In the genomic region with DNA sequence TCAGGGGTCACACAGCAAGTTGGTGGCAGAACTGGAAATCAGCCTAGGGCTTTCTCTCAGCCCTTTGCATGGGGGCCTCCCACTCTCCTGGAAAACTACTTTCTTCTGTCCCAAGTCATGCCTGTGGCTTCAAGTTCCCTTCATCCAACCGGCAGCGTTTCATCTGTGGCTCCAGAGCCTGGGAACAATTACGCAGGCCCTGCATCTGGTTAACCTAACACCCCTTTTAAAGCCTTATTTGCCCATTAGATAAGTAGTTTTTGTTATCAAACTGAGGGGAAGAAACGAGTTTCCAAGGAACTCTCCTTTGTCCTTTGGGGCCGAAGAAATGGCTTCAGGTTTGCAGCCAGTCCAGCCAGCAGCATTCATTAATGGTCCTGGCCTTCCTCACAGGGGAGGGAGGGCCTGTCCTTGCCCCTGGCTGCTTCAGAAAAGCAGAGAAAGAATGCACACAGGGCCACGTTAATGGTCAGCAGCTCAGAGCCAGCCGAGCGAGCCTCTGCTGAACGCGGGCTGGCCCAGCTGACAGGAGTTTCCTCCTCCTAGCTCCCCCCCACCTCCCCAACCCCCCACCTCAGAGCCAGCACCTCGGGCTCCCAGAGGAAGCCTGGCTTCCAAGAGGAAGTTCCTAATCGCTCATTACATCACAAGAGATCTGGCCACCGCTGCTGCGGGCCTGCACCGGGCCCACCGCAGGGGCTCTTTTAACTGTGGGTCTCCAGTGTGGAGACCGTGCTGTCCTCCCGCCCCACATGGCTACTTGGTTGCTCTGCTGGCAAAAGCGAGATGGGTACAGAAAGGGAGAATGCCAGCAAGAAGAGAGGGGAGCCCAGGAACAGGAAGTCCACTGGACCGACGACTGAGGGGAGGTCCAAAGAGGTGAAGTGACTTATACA, we compare ENCODE assay signal across 8 mouse cellular contexts.
DNase-seq lines count a peak whose midpoint lies in the region; ATAC-seq lines count a peak whose summit lies in the region.

No protein-coding gene starts in this region.

- peaks cover 96% of the 10 kb centered on the region for H3K4me1 ChIP-seq in kidney, embryonic 15.5 days
- H3K4me1 ChIP-seq in midbrain, embryonic 10.5 days: peaks cover 79% of the 10 kb centered on the region

- H3K27me3 ChIP-seq in kidney, embryonic 15.5 days: no peaks in the 10 kb centered on the region
- H3K27me3 ChIP-seq in midbrain, embryonic 10.5 days (ENCODE audit: low read depth, poor library complexity, severe bottlenecking): peaks cover 14% of the 10 kb centered on the region

- peak overlapping the region; percentile 31 for H3K4me2 ChIP-seq in kidney, embryonic 15.5 days

- peak; percentile 57 for ATAC-seq in kidney, embryonic 15.5 days (replicated peaks; ENCODE audit: low FRiP score)
- ATAC-seq in cerebellum, adult (ENCODE audit: insufficient number of reproducible peaks, low FRiP score, low TSS enrichment): no peak

- H3K9me3 ChIP-seq in kidney, embryonic 15.5 days (replicated peaks): no peaks in the 10 kb centered on the region
- no peaks in the 10 kb centered on the region for H3K9me3 ChIP-seq in midbrain, embryonic 10.5 days (replicated peaks)

- WGBS in kidney, embryonic 15.5 days: 6% methylated on average over 21 of the region's 21 CpGs
- WGBS in midbrain, embryonic 10.5 days: 2% methylated on average over 21 of the region's 21 CpGs

- peak; percentile 48 for DNase-seq in gastrocnemius, postnatal 14 days
- DNase-seq in gastrocnemius, adult 18-20 months (ENCODE audit: low spot score): no peak
- peak; percentile 48 to 66 for DNase-seq in heart, adult 9 months (ENCODE audit: low spot score in 2 of 2)
- DNase-seq in midbrain, embryonic 10.5 days (ENCODE audit: low spot score): peak; percentile 72
- no peak for DNase-seq in spleen, postnatal 36 days (ENCODE audit: low spot score in 2 of 2)
- DNase-seq in layer of hippocampus, adult 9-10 months (ENCODE audit: low spot score): no peak

- peak overlapping the region; percentile 1; the same call in 1 of the 2 replicates for H3K9ac ChIP-seq in kidney, embryonic 15.5 days

- H3K4me3 ChIP-seq in kidney, embryonic 15.5 days (replicated peaks): no peak overlapping the region
- peak overlapping the region; percentile 31 for H3K4me3 ChIP-seq in midbrain, embryonic 10.5 days

- peak overlapping the region; percentile 87 for H3K27ac ChIP-seq in kidney, embryonic 15.5 days
- peak overlapping the region; percentile 88 for H3K27ac ChIP-seq in midbrain, embryonic 10.5 days (replicated peaks)

- 0 out of 2 replicates have a peak, but pooled peaks cover 2% of the 10 kb centered on the region for H3K36me3 ChIP-seq in kidney, embryonic 15.5 days
- H3K36me3 ChIP-seq in midbrain, embryonic 10.5 days: no peaks in the 10 kb centered on the region

- intact Hi-C loops in gastrocnemius, postnatal 14 days (cut with DNase I; ENCODE audit: low total_unique reads): loop anchor here (5.0 kb wide), 2 partner anchors 62 to 127 kb away; a partner anchor contains a TSS

Comparison
In these comparisons a context has a peak if more than half of its experiments do, and no peak if none do; other contexts are left out.
1. DNase-seq: peak in gastrocnemius, postnatal 14 days (single experiment), heart, adult 9 months (2 of 2) and midbrain, embryonic 10.5 days (single experiment); none in gastrocnemius, adult 18-20 months (single experiment), spleen, postnatal 36 days (0 of 2) and layer of hippocampus, adult 9-10 months (single experiment).